Mouse (Mus musculus) regulatory T cell (primary cell): ENCODE measurements around the gene Lpgat1.

Experiments
- in situ Hi-C: fragments of 300-600 bp; cut with MboI, MseI; formaldehyde crosslinking; loops from one replicate; pipeline ENCODE4 v1.15.1; 2025; ENCODE audit warnings: high pct_unique_total_duplicates

Lpgat1 gene

DNA sequence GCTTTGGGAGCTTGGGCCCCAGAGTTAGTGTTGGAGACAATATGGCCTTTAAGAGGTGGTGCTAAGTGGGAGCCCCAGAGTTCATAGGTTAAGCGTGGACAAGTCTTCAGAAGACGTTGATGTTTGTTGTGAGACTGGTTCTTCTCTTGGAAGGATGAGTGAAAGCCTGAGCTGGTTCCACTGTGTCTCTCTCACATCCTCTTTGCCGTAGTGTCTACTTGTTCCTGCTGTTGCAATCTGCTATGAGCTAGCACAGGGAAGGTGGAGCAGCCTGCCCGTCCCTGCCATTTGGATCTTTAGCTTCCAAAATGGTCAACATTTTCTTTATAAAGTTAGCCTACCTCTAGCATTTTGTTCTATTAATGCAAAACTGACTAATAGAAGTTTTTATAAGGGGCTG lies 16.2 kb downstream of the Lpgat1 start:
- in situ Hi-C loops: no loop called here

DNA sequence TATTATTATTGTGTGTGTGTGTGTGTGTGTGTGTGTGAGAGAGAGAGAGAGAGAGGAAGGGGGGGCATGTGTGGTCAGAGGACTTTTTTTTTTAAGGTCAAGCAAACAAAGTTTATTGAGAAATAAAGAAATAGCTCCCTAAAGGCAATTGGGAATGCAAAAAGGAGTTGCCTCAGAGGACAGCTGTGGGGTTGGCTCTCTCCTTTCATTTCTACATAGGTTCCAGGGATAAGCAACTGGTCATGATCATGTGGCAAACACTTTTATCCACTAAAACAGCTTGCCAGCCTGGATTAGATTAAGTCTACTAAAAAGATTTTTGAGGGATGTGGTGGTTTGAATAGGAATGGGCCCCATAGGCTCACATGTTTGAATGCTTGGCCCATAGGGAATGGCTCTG lies 18.8 kb downstream of the Lpgat1 start:
- in situ Hi-C loops: no loop called here

DNA sequence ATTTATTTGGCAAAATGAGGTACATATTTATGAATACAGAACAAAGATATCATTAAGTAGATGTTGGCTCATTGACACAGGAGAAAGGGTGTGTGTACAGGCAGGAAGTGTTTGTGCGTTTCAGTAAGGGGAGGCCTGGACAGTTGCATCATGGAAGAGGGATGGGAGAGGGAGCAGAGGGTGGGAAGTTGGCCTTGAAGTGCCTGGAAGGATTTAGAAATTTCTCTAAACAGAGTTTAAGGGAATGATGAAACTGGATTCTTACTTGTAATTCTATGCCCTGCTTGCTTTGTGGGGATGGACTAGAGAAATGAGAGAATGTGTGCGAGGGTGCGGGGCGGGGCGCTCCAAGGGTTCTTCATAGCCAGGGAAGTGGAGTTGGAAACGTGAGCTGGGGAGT lies 20.2 kb downstream of the Lpgat1 start:
- in situ Hi-C loops: no loop called here

DNA sequence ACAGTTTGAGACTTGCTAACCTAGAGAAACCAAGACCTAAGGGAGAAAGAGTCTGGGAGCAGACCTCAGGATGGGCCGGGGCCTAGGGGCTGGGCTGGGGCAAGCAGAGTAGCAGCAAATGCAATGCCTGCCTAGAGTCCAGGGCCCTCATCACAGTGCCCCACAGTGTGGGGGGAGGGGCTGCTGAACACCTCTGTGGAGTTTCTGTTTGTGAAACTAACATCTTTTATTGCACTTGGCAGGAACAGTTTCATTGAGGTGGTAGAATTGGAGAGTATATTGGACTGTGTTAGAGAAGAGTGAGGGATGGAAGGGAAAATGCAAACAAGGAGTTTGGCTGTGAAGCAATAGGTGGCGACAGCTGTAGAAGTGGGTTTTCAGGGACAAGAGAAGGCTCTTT lies 21.1 kb downstream of the Lpgat1 start:
- in situ Hi-C loops: no loop called here

DNA sequence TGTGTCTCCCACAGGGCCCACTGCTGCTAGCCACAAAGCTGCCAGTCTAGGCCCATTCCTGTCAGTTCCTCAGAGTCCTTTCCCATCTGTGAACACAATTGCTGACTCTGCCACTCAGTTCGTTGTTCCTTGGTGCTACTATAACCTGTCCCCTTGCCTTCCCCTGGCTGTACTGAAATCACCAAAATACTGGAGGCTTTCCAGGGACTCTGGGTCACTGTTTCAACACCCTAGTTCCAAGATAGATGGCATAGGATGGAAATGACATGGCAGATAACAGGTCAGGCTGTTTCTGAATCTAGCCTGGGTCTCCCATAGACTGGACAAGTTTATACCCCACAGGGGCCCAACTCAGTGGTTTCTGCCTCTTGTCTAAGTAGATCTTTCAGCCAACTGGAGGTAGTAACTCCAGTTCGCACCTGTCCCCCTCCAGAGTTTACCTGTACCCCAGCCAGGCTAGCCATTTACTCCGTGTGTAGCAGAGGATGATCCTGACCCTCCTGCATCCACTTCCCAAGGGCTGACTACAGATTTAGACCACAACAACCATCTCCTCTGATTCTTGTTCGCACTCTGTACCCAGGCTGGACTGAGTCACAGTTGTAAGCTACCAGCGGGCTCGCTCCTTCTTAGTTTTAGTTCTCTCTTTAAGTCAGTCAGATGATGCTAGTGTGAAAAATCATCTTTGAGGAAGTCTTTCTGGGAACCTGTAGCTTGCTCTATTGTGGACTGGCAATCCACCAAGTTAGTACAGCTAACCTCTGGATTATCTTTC lies 23.1 kb downstream of the Lpgat1 start:
- in situ Hi-C loops: no loop called here

- in situ Hi-C loops: no loop called here
These were observed 24.0 kb downstream of the Lpgat1 start for GRCm38 (mm10) chr1:191741635-191742034.

- in situ Hi-C loops: no loop called here
These were observed 30.8 kb downstream of the Lpgat1 start for GRCm38 (mm10) chr1:191748431-191748830.

- in situ Hi-C loops: no loop called here
These were observed 39.0 kb downstream of the Lpgat1 start for GRCm38 (mm10) chr1:191756520-191757199.

DNA sequence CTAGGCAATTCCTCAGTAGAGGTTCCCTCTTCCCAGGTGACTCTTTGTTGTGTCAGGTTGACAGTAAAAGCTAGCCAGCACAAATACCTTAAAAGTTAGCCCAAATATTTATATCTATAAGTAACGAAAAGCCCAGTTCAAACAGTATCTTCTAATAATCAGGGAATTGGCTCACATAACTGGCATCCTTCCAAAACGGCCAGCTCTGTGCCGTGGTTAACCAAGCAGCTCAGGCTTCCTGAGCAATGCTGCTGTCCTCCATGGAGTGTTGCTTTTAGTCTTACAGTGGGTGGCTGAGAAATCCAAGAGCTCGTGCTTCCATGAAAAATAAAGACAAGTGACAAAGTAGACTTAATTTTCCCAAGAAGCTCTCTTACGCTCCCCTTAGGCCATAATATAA lies 56.5 kb downstream of the Lpgat1 start:
- in situ Hi-C loops: no loop called here

DNA sequence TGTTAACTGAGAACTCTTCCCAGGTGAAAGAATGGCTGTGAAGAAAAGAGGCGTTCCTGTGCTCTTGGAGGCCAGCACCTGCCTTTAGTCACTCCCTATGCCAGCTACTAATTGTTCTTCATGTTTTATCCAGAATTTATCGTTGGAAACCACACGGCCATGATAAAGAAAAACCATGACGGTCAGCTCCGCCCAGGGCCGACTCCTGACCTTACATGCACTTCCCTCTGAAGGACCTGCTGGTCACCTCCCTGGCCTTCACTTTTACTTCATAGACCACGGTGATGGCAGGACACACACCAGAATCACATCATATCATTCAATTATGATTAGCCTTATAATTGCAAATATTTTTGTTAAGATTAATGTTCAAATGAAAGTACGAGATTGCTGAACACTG lies 57.5 kb downstream of the Lpgat1 start:
- in situ Hi-C loops: no loop called here

DNA sequence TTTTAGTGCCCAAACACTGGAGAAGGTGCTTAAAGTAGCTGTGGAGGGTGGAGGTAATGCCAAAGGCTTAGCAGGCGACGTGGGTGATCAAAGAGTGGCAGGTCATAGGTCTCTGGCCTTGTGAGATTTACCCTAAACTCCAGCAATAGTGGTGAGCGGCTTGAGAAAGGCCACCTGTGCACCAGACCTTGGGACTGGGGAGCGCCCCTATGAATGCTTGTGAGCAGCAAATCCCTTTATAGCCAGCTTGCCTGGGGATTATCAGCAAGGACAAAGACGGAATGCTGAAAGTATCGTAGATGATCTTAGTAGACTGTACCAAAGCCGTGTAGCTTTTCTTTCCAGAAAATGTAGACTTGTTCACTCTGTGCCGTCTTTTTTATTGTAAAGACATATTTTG lies 59.9 kb downstream of the Lpgat1 start:
- in situ Hi-C loops: no loop called here

- in situ Hi-C loops: no loop called here
These were observed 62.8 kb downstream of the Lpgat1 start for GRCm38 (mm10) chr1:191780470-191780869.

- in situ Hi-C loops: no loop called here
These were observed 67.5 kb downstream of the Lpgat1 start for GRCm38 (mm10) chr1:191785108-191785507.

GRCm38 (mm10) chr1:191786255-191786654 lies 68.6 kb downstream of the Lpgat1 start:
- in situ Hi-C loops: no loop called here

- in situ Hi-C loops: no loop called here
These were observed 69.7 kb downstream of the Lpgat1 start for GRCm38 (mm10) chr1:191787379-191787778.

GRCm38 (mm10) chr1:191792991-191793390 lies 75.4 kb downstream of the Lpgat1 start:
- in situ Hi-C loops: no loop called here

GRCm38 (mm10) chr1:191793888-191794532 lies 76.4 kb downstream of the Lpgat1 start:
- in situ Hi-C loops: no loop called here

DNA sequence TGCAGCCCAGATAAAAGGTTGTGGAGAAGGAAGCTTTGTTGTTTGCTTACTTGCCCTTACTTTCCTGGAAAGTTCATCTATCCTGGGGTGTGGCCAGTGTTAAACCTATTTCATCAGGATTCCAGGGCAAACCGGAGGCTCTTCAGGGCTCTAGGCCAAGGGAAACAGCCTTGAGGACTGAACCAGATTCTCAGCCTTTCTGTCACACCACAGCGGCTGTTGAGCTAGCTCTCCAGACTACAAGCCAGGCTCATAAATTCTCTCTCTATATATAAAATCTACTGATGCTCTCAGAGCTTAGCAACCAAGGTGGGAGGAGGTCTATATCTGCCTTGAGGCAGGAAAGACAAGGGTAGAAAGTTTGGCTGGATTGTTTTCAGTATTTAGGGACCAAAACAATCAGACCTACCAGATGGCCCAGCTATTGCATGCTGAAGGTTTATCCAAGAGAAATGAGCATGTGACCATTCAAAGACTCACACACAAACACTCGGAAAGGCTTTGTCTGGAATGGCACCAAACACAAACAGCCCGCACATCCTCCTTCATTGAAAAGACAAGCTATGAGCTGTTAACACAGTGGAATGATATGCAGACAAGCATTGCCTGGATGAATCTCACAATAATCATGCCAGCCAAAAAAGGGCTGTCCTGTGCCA lies 78.7 kb downstream of the Lpgat1 start:
- in situ Hi-C loops: no loop called here

GRCm38 (mm10) chr1:191802093-191802819 lies 84.6 kb downstream of the Lpgat1 start:
- in situ Hi-C loops: no loop called here

- in situ Hi-C loops: no loop called here
These were observed 85.4 kb downstream of the Lpgat1 start for GRCm38 (mm10) chr1:191802820-191803655.

DNA sequence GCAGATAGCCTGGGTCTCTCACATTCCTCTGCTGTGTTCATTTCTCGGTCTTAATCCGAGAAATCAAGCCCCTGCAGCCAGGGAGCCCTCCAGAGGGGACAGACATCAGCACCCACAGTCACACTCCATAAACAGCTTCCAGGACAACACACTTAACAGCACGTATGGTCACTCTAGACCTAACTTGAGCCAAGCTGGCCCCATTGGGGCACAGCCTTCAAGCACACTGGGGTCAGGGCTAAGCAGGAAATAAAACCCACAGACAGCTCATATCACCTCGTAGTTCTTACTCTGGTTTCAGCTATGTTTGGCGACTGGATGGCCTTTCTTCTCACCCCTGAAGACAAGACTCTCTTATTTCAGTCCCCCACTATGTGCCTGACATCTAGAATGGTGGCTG lies 87.1 kb downstream of the Lpgat1 start:
- in situ Hi-C loops: no loop called here
